Mouse (Mus musculus): Measurements from ENCODE around the gene Serpina3m.
"Not testable (repeated sequence)": the region's sequence is repeated elsewhere in the genome, so short reads cannot be mapped to it uniquely, and the experiment has no call there.

Serpina3m gene

GRCm38 (mm10) chr12:104388477-104388876 lies 50.2 kb downstream of the Serpina3m start:
- DNase-seq (ENCODE audit: low read depth, low spot score), result no peak

DNA sequence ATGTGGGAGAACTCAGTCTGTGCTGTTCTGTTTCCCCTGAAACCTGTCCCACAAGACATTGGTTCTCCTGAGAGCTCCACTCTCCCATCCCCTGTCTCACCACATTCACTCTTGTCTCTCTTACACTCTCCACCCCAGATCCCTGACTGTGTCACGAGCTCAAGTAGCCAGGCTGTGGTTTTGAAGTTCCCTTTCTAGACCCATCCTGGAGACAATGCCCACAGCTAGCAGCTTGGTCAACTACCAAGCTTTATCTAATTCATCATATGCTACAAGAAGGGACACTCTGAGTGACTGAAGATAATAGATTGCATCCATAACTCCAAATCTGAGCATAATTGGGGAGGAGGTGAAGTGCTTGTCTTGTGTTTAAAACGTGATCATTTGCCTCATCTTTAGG lies 52.8 kb downstream of the Serpina3m start:
- DNase-seq (ENCODE audit: low read depth, low spot score), result not testable (repeated sequence)

- no peak for DNase-seq (ENCODE audit: low read depth, low spot score)
These were observed 65.7 kb downstream of the Serpina3m start for GRCm38 (mm10) chr12:104403968-104404367.

DNA sequence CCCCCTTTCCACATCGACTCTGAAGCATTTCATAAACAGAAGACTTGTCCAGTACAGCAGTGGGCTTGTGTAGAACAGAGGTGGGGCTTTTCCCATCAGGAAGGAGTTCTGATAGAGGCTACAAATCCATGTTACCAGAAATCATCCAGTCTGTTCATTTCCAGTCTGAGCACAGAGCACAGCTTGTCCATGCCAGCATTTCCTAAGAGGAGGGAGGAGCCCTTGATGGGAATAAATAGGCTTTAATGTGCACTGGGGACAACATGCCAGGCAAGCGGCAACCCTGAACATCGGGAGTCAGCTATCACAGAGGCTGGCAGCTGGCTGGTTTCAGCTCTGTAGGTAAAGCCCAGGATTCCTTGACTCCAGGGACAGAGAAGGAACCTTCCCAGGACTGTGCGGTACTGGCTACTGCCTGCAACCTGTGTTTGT lies 68.2 kb downstream of the Serpina3m start, which contains the start of gene Serpina3n:
TSS of gene Serpina3n (plus strand) at position 276 of the 432 bp plus-strand sequence.
- DNase-seq (ENCODE audit: low read depth, low spot score), result no peak

DNA sequence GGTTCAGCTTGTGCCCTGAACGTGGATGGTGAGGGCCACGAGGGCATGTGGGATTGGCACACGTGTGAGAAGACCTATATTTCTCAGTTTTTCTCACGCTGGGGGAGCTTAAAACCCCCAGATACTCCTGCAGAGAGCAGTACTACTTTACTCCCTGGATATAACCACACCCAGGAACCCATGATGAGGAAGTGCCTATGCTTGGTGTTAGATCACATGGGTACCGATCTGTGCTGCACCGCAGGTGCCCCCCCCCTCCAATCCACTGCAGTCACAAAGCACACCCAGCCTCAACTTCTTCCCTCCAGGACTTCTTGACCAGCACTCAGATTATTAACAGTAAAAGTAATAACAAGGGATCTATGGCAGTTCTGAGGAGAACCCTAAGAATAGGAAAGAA lies 74.2 kb downstream of the Serpina3m start:
- no peak for DNase-seq (ENCODE audit: low read depth, low spot score)

GRCm38 (mm10) chr12:104414576-104414975 lies 76.3 kb downstream of the Serpina3m start:
- no peak for DNase-seq (ENCODE audit: low read depth, low spot score)

DNA sequence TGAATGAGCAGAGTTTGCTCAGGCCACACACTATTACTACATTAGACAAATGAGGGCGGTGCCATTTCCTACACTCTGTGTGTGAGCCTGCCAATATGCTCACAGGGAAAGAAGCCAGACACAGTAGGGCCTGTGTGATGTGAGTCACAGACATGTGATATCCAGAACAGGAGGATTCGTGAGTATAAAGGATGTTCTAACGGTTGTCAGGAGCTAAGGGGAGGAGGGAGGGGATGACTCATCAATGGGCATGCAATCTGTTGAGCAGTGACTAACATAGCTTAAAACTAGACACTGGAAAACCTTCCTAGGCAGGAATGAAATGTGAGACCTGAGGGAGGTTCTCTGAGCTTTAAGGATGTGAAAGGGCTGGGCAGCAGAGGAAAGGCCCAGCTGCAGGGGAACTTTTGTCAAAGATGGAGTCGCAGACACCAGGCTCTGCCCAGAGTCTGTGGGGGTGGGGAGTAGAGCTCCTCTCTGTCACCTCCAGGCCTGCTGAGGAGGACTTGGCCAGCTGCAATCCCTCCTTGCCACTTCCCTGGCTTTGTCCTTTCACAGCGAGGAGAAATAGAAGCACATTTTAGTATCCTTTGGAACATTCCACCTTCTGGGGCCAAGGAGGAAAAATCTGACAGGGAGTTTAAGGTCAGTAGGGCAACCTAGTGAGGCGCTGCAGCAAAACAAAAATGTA lies 77.5 kb downstream of the Serpina3m start:
- peak; percentile 38 for DNase-seq (ENCODE audit: low read depth, low spot score)

GRCm38 (mm10) chr12:104418340-104419135 lies 80.3 kb downstream of the Serpina3m start:
- DNase-seq (ENCODE audit: low read depth, low spot score), result peak; percentile 91

- peak; percentile 75 for DNase-seq (ENCODE audit: low read depth, low spot score)
These were observed 80.8 kb downstream of the Serpina3m start for GRCm38 (mm10) chr12:104419136-104419462.

- DNase-seq (ENCODE audit: low read depth, low spot score), result peak; percentile 75
These were observed 84.5 kb downstream of the Serpina3m start for GRCm38 (mm10) chr12:104422615-104423392.

GRCm38 (mm10) chr12:104425591-104425990 lies 87.3 kb downstream of the Serpina3m start:
- DNase-seq (ENCODE audit: low read depth, low spot score), result no peak

DNA sequence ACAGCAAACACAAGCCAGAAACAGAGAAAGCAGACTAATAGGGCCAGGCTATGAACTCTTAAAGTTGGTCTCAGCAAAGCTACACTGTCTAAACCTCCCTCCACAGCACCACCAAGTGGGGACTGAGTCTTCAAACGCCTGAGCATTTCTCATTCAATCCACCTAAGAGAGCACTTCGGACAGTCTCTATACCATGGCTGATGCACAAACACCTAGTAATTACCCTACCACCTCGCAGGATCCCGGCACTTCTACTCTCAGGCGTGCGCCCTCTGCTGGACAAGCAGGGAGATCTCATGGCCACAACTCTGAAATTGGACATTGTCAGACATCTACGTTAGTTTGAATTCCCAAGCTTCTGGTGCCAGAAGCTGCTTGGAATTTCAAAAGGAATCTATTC lies 88.6 kb downstream of the Serpina3m start:
- peak; percentile 93 for DNase-seq (ENCODE audit: low read depth, low spot score)

DNA sequence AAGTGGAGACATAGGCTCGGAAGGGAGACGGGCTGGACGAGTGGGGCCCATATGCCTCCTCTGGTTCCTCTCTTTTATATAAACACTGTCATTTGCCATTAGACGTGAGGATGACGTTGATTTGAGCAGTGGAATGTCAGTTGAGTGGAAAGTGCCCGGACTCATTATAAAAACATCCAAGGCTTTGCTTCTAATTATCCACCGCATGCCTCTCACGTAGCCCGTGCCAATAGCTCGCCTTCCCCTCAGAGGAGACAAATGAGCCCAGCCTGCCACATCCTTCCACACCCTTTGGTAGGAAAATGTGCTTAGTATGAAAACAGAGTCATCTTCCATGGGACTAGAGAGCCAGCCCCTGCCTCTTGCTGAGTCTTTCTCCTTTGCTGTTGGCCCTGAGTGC lies 93.1 kb downstream of the Serpina3m start:
- no peak for DNase-seq (ENCODE audit: low read depth, low spot score)

GRCm38 (mm10) chr12:104433214-104433613 lies 94.9 kb downstream of the Serpina3m start:
- DNase-seq (ENCODE audit: low read depth, low spot score), result peak; percentile 94

- peak; percentile 76 for DNase-seq (ENCODE audit: low read depth, low spot score)
These were observed 95.9 kb downstream of the Serpina3m start for GRCm38 (mm10) chr12:104433951-104434735.

DNA sequence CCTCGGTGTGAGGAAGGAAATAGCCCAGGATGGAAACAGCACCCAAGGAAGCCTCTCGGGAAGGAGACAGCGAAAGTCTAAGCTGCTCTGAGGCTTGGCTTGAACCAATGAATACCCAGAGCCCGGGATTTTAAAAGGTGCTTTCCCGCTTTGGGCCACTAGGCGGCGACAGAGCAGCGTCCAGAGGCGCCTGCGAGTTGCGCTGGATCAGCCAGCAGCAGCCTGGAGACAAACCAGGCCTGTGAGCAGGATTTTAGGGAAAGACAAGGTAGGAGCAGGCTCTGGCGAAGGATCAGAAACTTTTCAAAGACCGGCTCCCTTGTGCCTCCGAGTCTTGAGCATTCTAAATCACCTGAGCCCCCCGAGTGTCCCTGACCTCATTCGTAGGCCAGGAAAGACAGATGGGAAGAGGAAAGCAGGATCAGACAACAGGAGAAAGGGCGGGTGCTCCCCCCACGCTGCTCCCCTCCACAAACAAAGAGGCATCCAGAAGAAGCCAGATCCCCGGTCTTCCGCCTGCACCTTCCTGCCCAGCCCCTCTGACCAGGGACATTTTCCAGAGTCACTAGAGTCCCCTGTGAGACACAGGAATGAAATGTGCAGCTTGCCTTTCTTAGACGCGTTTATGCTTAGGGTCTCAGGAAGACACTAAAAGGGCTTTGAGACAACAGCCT lies 101.9 kb downstream of the Serpina3m start:
- peak; percentile 92 for DNase-seq (ENCODE audit: low read depth, low spot score)

GRCm38 (mm10) chr12:104443716-104444115 lies 105.4 kb downstream of the Serpina3m start:
- DNase-seq (ENCODE audit: low read depth, low spot score), result peak; percentile 67

Data from ZHBTc4 (cell line).